Mouse (Mus musculus) erythroid progenitor cell, adult 5-6 weeks (primary cell): ENCODE results near the gene Lpin3. TPM values are rescaled to one million over a fixed set of nuclear protein-coding genes. Genes with fewer than 3 reads are reported as not detected.
A peak's percentile ranks its signal among the peaks of the same experiment; 100 is the strongest.

Experiments used
- ATAC-seq: replicated peaks from 2 replicates; pipeline ENCODE4 v1.8.0; 2016; ENCODE audit warnings: moderate number of reproducible peaks, mild to moderate bottlenecking, moderate TSS enrichment, inconsistent platforms; ENCODE audit not compliant: poor library complexity, low FRiP score, severe bottlenecking
- total RNA-seq, 2 experiments: library from RNA; stranded (forward) in 1 of 2; stranded (reverse) in 1 of 2; fragments of 150-400 nt in 1 of 2; fragments of 186-747, 209-891 nt in 1 of 2; gene quantifications; 2 replicates each; pipeline versions ENCODE4 v1.2.3 to v1.2.4; 2015 to 2017; ENCODE audit warnings: low replicate concordance in 2 of 2

Lpin3 gene
- total RNA-seq (2015; ENCODE audit: low replicate concordance) = not detected in 2 replicates
- not detected in 2 replicates for total RNA-seq (2017; ENCODE audit: low replicate concordance)

GRCm38 (mm10) chr2:160880453-160881195 lies at the start of gene Lpin3:
Gene Lpin3 (plus strand): TSS chr2:160880670.
- no peak for ATAC-seq

GRCm38 (mm10) chr2:160840838-160841237 lies 39.6 kb upstream of the Lpin3 start:
- no peak for ATAC-seq

- no peak for ATAC-seq
Observed at GRCm38 (mm10) chr2:160847664-160848063, 32.8 kb upstream of the Lpin3 start.

- ATAC-seq = no peak
Observed at GRCm38 (mm10) chr2:160848186-160848585, 32.3 kb upstream of the Lpin3 start.

- ATAC-seq = no peak
Observed at GRCm38 (mm10) chr2:160849617-160850240, 30.7 kb upstream of the Lpin3 start.

- no peak for ATAC-seq
Observed at GRCm38 (mm10) chr2:160850360-160850759, 30.1 kb upstream of the Lpin3 start.

GRCm38 (mm10) chr2:160854687-160855086 lies 25.8 kb upstream of the Lpin3 start:
- ATAC-seq = no peak

- ATAC-seq = no peak
Observed at GRCm38 (mm10) chr2:160856359-160857102, 23.9 kb upstream of the Lpin3 start.

GRCm38 (mm10) chr2:160860363-160860762 lies 20.1 kb upstream of the Lpin3 start:
- no peak for ATAC-seq

GRCm38 (mm10) chr2:160864112-160864511 lies 16.4 kb upstream of the Lpin3 start:
- ATAC-seq = no peak

GRCm38 (mm10) chr2:160865266-160865665 lies 15.2 kb upstream of the Lpin3 start:
- no peak for ATAC-seq

- ATAC-seq = no peak
Observed at GRCm38 (mm10) chr2:160869446-160869845, 11.0 kb upstream of the Lpin3 start.

GRCm38 (mm10) chr2:160871310-160871709 lies 9.2 kb upstream of the Lpin3 start:
- ATAC-seq = no peak

GRCm38 (mm10) chr2:160872395-160872794 lies 8.1 kb upstream of the Lpin3 start:
- peak; percentile 90 for ATAC-seq

GRCm38 (mm10) chr2:160872890-160873382 lies 7.5 kb upstream of the Lpin3 start, which contains the start of gene Zhx3:
Gene Zhx3 (minus strand): TSS chr2:160872998.
- peak; percentile 71 for ATAC-seq

- ATAC-seq = no peak
Observed at GRCm38 (mm10) chr2:160874231-160874877, 6.1 kb upstream of the Lpin3 start.

GRCm38 (mm10) chr2:160876115-160876514 lies 4.4 kb upstream of the Lpin3 start:
- no peak for ATAC-seq

GRCm38 (mm10) chr2:160881462-160882101 lies 1.1 kb downstream of the Lpin3 start:
- ATAC-seq = no peak

- no peak for ATAC-seq
Observed at GRCm38 (mm10) chr2:160882436-160882835, 2.0 kb downstream of the Lpin3 start.
